Mouse (Mus musculus): ENCODE data around the gene Pdzd2. TPM values are rescaled to one million over a fixed set of nuclear protein-coding genes. Genes with fewer than 3 reads are reported as not detected.

Pdzd2 gene
- total RNA-seq, 2 experiments from 2014 or later: 44.2 to 47.2 TPM

DNA sequence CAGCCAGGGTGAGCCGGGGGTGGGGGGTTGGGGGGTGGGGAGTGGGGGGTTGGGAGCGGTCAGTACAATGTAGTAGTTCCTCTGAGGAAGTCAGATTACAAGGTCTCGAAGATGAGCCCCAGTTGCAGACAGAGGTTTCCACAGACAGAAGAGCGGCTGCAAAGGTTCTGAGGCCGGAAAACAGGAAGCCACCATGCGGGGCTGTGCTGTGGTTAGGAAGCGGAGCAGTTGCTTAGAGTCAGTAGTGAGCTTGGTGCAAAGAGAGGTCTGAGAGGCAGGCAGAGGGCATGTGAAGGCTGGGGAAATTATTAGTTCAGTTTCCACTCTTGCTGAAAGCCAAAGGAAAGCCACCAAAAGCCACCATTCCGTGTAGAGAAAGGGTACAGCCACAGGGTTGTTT lies 303.8 kb downstream of the Pdzd2 start:
- DNase-seq (ENCODE audit: low spot score in 2 of 2): no peak

DNA sequence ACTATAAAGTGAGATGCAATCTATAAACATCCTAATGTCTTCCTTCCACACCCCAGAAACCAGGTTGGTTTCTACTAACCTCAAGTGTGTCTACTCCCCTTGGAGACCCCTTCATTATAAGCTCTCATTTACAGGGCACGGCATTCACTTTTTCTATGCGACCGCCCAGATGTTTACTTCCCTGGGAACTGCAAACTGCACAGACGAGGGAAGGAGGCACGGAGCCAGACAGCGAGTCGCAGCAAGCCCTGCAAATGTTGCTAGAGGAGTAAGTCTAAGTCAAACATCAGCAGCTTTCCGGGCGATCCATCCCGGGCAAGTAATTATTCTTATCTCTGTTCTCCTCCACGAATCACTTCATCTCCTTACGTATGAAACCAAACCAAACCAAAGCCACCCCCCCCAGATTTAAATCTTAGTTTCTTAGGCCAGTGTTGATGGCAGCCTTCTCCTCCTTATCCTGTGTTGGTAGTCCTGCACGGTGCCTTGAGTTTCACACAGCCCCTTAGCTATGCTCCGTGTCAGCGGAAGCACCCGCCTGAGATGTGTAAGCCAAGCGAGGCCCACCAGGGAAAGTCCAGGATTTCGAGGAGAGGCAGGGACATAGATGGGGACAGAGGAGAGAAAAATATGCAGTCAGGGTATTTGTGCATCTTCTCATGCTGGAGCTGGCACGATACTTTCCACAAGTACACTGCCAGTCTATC lies 305.7 kb downstream of the Pdzd2 start:
- DNase-seq (ENCODE audit: low spot score in 2 of 2): no peak

DNA sequence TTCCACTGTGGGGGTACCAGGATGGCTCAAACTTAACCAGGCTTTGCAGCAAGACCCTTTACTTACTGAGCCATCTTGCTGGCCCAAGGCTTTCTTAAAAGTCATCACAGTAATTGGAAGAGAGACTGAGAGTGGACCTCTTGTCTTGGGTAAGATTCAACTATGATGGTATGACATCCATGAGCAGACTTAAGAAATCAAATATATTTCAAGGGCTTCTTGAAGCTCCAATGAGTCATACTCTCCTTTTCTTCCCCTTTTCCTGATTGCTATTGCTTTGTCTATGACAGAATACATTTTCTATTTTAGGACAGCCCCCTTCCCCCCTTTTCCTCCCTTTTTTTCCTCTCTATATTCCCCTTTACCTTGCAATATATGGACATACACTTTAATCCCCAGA lies 306.8 kb downstream of the Pdzd2 start:
- no peak for DNase-seq (ENCODE audit: low spot score in 2 of 2)

DNA sequence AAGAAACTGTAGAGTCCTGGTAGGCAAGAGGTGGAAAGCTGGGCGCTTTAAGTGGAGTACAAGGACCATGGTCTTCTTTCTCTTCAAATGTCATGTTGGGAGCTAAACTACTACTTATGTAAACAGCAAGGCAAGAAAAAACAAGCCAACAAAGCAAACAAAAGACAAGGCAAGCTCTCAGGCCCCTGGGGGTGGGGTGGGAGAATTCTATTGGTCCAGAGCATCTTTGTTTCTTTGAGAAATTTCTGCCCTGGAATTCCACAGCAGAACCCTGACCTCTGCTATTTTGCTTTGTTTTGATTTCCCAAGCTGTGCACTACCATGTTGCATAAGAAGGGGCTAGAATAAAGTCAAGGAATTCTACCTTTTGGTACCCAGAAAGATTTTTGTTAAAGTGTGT lies 307.4 kb downstream of the Pdzd2 start:
- DNase-seq (ENCODE audit: low spot score in 2 of 2): no peak

DNA sequence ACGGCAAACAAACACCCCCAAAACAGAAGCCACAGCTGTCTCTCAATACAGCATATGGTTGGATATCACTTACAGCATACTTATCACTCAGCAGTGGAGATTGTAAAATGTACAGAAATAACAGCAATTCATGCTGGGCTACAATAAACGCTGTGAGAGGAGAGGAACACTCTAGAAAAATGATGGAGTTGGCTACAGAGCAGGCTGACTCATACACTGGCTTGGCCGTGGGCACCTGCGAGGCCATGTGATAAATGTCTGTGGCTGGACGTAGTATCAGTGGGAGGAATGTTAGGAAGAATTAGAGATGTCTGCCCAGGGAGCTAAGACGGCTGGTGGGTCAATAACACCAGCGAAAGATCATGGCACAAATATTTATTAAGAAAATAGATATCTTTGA lies 308.0 kb downstream of the Pdzd2 start:
- no peak for DNase-seq (ENCODE audit: low spot score in 2 of 2)

DNA sequence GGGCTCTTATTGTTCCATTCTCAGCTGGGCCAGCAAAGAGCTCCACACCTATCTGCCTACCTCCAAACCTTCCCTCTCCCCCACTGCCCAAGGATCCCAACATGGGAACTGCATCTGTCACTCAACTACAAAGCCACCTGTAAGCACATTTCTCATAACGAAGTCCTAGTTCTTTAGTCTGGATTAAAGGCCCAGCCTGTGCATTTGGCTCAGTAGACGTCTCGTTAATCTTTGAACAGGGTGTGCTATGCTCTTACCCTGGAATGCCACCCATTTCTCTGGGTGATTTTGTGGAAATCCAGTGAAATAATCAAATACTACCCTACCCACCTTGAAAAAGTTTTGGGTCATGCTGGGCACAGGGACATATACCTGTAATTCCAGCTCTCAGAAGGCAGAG lies 308.5 kb downstream of the Pdzd2 start:
- no peak for DNase-seq (ENCODE audit: low spot score in 2 of 2)

DNA sequence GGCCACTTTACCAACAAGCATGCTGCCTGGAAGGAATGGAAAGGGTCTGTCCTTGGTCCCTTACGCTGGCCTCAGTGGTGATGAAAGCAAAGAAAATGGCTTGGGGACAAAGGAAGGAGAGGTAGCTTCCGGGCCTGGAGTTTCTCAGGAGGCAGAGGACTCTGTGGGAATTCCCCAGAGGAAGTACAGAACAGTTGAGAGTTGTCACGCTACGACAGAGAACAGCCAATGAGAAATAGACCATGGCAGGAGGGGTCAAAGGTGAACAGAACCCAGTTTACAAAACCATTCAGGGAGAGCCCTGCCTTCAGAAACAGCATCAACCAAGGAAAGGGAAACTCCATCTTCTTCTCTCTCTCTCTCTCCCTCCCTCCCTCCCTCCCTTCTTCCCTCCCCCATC lies 309.1 kb downstream of the Pdzd2 start:
- no peak for DNase-seq (ENCODE audit: low spot score in 2 of 2)

DNA sequence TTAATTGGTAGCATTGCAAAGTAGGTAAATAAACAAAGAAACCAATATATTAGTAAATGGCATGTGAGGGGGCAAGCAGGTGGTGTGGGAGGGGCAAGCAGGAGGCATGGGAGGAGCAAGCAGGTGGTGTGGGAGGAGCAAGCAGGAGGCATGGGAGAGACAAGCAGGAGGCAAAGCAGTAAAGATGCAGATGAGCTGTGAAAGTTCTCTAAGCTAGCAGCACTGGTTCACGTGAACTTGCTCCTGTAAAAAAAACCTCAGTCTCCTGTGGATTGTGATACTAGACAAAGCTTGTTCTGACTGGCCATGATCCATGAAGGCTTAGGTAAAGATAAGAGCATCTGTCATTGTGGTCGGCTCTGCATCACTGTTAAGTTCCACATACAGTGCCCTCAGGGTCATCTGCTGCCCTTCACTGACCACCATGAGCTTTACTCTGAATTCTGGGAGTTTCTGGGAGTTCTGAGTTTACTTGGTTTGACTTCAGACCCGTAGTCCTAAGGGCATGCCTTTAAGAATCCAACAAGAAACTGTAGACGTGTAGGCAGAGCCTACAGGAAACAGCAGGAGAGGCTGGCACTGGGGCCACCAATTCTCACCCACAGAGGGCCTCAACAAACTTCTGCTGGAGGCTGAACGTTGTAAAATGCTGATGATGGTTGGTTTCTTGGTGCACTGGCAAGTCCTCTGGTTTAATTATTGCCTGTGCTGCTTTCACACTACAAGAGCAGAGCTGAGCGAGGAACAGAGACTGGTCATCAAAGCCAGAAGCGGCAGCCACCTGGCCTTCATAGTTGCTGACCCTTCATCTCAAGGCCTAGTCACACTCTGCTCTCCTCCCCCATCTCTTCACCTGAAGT lies 309.9 kb downstream of the Pdzd2 start:
- DNase-seq (ENCODE audit: low spot score in 2 of 2): no peak

DNA sequence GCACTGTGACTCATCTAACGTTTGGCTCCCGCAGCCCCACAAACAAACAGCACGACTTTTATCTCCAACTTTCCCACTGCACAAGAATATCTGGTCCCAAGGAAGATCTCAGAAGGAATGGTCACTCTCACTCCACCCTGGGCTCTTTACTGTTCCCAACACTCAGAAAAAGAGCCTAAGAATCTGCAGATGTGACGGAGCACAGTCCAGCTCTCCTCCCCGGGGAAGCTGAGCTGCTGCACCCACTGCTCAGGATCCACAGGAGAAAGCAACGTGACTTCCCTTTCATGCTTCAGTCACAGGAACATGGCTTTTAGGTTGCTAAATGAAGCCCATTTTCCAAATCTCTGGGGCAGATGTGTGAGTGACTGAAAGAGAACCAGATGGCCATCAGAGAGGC lies 311.9 kb downstream of the Pdzd2 start:
- no peak for DNase-seq (ENCODE audit: low spot score in 2 of 2)

DNA sequence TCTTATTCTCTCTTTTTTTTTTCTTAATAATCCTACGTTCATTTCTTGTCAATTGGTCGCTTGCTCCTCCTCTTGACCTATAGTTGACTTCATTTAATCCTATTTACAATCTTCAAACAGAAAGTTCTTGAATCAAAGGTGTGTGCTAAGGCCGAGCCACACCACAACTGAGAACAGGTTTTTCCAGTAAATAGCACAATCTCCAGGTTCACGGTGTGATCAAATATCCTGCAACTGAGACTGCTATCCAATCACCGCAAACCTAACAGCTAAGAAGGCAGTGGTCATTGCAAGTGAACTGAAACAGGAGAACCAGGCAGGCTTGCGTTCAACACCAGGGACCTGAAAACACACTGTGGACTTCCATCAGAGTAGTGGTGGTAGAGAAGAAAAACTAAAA lies 313.4 kb downstream of the Pdzd2 start:
- DNase-seq (ENCODE audit: low spot score in 2 of 2): no peak

DNA sequence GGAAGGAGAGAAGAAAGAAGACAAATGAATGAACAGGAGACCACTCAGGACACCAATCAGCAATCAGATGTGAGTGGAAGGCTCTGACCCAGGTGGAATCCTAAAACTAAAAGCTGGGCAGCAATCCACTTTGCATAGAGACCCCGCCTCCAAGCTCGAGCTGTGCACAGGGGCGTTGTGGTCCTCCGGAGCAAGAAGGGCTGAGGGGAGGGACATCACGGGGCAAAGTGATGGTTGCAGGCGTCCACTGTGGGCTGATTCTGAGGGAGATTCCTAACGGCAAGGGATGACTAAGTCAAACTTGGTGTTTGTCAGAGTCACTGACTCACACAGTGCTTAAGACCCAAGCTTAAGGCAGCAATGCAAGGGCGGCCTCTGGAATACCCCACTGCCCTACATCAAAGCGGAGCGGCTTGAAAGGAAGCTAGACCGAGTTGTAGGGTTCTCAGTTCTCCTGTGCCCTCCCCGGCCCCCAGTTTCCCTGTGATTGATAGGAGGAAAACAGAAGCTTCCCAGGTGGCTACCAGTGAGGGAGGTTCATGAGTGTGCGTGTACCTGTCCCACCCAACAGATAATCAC lies 314.6 kb downstream of the Pdzd2 start:
- DNase-seq (ENCODE audit: low spot score in 2 of 2): no peak

DNA sequence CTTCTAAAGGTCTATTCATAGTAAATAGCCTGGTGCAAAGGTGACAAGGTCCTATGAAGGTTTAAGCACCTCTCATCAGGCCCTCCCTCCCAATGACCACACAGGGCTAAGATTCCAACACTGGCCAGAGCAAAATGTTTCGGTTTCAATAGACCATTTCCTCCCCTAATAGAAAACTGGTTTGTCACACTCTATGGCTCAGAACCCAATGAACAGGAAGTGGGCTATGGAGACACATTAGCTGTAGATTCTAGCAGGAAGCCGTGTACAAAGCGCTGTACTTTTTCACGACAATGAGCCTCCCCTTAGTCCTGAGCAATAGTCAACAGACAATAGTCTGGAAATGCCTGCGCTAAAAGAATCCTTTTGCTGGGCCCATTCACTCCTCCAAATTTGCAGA lies 315.5 kb downstream of the Pdzd2 start:
- no peak for DNase-seq (ENCODE audit: low spot score in 2 of 2)

DNA sequence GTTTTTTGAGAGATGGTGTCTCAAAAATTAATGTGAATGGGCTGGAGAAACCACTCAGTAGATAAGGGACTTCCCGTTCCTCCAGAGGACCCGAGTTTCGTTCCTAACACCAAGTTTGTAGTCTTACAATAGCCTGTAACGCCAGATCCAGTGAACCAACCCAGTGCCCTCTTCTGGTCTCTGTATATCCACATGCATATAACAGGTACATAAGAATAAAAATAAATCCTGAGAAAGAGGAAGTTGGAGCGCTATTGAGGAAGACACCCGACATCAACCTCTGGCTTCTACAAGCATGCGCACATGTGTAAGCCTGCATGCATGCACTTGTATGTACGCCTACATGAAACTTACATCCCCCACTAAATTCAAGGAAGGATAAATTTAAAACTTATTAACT lies 318.8 kb downstream of the Pdzd2 start:
- DNase-seq (ENCODE audit: low spot score in 2 of 2): no peak

DNA sequence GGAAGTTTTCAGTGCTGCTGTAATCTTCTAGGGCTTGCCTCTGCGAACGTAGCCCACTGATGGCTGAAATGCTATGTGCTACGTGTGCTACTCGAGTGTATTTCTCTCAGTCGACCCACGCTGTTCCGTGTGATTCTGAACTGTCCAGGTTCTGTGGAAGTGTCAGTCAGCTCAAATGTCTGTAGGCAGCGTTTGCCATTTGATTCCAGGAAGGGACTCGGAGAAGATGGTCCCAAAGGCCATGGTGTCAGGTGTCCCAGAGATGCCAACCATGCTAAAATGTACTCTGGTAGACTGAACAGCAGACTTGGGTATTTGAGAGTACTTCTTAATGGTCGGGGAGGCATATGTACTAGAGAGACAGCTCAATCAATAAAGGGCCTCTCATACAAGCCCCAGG lies 319.3 kb downstream of the Pdzd2 start:
- DNase-seq (ENCODE audit: low spot score in 2 of 2): no peak

DNA sequence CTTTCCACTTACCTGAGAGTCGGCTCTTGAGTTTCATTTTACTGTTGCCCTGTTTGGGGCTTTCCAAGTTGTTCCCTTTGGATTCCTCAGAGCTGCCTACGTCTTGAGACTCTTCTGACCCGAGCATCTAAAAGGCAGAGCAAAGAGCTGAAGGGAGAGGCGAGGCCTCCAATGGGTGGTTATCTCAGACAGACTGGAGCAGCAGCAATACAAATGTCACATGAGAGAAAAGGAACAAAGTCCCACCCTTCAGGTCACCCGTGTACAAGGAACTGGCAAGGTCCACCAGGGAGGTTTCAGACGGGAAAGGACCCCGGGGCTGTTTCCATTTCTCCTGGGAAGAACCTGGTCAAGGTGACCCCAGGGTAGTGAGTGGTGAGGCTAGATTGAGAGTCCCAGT lies 320.3 kb downstream of the Pdzd2 start:
- no peak for DNase-seq (ENCODE audit: low spot score in 2 of 2)

DNA sequence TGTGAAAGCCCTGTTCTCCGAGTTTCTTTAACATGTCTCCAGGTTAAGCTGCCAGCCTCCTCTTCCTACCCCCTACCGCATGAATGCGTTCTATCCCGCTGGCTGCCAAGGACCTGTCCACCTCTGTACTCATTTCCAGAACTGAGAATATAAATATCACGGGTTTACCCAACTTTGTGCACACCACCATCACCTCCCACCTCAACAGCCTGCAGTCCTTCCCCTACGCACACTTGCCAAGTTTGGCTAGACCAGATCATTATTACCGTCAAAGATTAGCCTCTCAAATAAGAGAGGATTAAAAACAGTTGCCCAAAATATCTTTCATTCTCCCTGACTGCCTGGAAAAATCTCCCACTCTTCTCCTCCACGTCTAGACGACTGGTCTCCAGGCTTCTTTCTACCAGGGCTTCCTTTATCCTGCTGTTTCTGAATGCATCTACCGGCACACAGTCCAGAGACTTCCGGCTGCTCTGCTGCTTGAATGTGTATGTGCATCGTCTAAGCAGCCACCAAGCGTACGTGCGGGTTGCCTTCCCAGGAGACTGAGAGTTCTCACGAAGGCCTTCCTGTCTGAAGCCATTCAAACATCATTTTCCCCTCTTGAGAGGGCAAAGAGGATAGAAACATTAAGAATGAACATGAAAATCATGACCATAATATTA lies 324.1 kb downstream of the Pdzd2 start:
- DNase-seq (ENCODE audit: low spot score in 2 of 2): no peak

DNA sequence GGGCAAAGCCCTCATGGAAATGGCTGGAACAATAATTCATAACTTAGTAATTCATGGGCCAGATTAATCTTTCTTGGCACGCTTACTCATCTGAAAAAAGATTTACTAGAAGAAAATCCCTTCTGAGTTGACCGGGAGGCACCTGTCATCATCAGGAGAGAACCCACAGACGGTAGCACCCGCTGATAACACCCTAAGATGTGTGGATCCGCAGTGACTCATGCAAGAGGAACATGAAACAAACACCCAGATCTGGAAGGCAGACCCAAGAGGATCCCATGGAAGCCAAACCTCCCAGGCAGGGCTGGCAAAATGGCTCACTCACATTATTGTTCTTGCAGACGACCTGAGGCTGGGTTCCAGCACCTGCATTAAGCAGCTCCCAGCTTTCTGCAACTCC lies 325.0 kb downstream of the Pdzd2 start:
- DNase-seq (ENCODE audit: low spot score in 2 of 2): no peak

DNA sequence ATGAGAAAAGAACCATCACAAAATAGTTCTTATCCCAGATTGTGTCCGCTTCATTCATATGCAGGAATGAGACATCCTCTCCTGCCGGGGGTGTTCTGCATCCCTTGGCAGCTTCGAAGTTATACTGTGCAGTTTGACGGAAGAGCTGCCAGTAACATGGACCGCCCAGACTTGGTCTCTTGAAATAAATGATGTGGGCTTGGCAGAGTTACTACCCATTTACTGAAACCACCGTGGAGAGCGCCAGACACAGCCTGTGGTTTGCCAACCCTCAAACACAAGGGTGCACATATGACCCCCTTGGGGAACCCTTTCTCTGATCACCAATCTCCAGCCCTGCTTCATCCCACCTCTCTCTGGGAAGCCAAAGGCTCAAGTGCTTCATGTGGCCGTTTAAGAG lies 331.5 kb downstream of the Pdzd2 start:
- DNase-seq (ENCODE audit: low spot score in 2 of 2): peak in 1 of 2 experiments; percentile 47

DNA sequence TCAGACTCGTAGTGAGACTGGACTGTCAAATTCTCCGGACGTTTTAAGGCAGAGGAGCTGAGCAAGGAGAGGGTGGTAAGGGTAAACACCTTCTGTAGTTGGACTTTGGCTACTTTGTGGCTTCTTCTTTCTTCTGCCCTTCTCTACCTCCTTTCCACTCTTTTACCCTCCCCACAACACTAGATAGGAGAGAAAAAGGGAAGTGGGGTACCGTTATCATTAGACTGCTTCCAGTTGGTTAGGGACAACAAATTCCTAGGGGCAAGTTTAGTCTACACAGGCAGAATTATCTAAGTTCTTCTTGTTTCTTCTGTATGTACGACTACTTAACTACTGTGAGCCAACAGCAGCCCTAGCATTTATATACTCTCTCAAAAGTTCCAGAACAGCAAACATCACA lies 334.1 kb downstream of the Pdzd2 start:
- DNase-seq (ENCODE audit: low spot score in 2 of 2): no peak

DNA sequence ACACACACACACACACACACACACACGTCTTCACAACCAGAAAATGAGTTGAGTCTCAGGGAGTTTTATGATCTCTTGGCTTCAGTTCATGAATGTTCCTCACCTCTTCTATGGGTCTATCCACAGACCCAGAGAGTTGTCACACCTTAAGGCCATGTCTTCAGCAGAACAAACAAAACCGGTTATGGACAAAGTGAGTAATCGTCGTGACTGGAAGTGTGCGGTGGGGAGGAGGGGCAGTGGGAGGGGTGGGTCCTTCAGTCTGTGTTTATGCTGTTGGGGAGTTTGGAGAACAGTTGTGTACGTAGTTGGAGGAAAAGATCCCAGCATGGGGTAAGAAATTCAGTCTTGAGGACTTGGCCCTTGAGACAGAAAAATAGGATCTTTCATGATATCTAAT lies 342.7 kb downstream of the Pdzd2 start:
- no peak for DNase-seq (ENCODE audit: low spot score in 2 of 2)

DNA sequence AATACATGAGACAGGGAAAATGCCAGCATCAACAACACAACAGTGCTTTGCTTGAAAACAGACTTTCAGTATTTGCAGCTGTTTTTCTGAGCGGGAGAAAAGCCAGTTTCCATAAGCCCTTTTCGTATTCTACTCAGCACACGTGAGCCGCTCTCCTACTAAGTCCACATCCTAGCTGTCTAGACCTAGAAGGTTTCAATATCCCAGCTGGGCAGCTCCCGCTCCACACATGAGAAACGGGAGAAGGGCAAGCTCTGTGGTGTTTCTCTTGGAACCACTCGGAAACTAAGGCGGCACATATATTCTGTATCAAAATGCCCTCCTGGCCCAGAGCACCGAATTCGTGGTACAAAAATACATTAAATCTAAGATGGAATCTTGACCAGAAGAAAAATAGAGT lies 345.0 kb downstream of the Pdzd2 start:
- DNase-seq (ENCODE audit: low spot score in 2 of 2): no peak
